Mouse (Mus musculus): ENCODE data around the gene Lrtm1. TPM values are rescaled to one million over a fixed set of nuclear protein-coding genes. Genes with fewer than 3 reads are reported as not detected.

The Lrtm1 gene
- not detected in 2 replicates for total RNA-seq (2014; rRNA removed)
- 0.12 TPM in 2 replicates for polyA plus RNA-seq (2015; fragmentation: Nextera tagmentation; extraction: Ambion mirVana)

GRCm38 (mm10) chr14:29017883-29018282 is at the start of gene Lrtm1:
TSS of gene Lrtm1 (plus strand) at chr14:29018208.
- DNase-seq (ENCODE audit: low spot score) (no peak), ATAC-seq (ENCODE audit: low FRiP score) (no peak)
- no peaks in the 10 kb centered on the region for H3K9me3 ChIP-seq (ENCODE audit: low read length)
- no peak for TF ChIP-seq CTCF (IDR thresholded peaks at IDR 0.05)
- H3K27me3 ChIP-seq (ENCODE audit: insufficient read depth, low read length) = no peaks in the 10 kb centered on the region
- no peak within 1 kb of the TSS for H3K9ac ChIP-seq (replicated peaks; ENCODE audit: low read length, poor library complexity, severe bottlenecking)
- no peak within 1 kb of the TSS for H3K27ac ChIP-seq (ENCODE audit: low read depth, low read length)
- WGBS = 9% methylated on average over 5 of the region's 5 CpGs
- no peak within 1 kb of the TSS for H3K4me3 ChIP-seq (ENCODE audit: low read depth, low read length)
- H3K4me2 ChIP-seq (ENCODE audit: low read depth, low read length, poor library complexity, severe bottlenecking) = no peak within 1 kb of the TSS
- H3K36me3 ChIP-seq (ENCODE audit: insufficient read depth, low read length) = no peaks in the 10 kb centered on the region
- 0 out of 2 replicates have a peak, but pooled peaks cover 4% of the 10 kb centered on the region for H3K4me1 ChIP-seq (ENCODE audit: insufficient read depth, low read length)

DNA sequence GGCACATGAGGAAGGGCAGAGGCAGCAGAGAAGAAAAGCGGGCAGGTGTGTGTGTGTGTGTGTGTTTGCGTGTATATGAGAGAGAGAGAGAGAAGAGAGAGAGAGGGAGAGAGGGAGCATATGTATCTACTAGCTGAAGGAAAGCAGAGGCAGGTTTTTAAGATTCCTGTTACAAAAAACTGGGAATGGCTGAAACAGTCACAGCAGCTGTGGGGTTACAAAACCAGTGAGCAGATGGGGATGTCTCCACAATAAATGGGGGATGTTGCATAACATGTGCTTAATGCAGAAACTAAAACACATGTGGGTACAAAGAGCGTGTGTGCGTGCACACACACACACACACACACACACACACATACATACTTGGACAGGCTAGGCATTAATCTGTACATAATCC is 48.8 kb upstream of the Lrtm1 start:
- no peaks in the 10 kb centered on the region for H3K9me3 ChIP-seq (ENCODE audit: low read length)
- H3K36me3 ChIP-seq (ENCODE audit: insufficient read depth, low read length) = no peaks in the 10 kb centered on the region
- H3K27me3 ChIP-seq (ENCODE audit: insufficient read depth, low read length) = no peaks in the 10 kb centered on the region
- H3K27ac ChIP-seq (ENCODE audit: low read depth, low read length) = no peak overlapping the region
- no peak for ATAC-seq (ENCODE audit: low FRiP score)
- no peak overlapping the region for H3K9ac ChIP-seq (replicated peaks; ENCODE audit: low read length, poor library complexity, severe bottlenecking)
- no peak for DNase-seq (ENCODE audit: low spot score)
- no peak overlapping the region for H3K4me3 ChIP-seq (ENCODE audit: low read depth, low read length)
- no peaks in the 10 kb centered on the region for H3K4me1 ChIP-seq (ENCODE audit: insufficient read depth, low read length)
- no peak overlapping the region for H3K4me2 ChIP-seq (ENCODE audit: low read depth, low read length, poor library complexity, severe bottlenecking)
- TF ChIP-seq CTCF (IDR thresholded peaks at IDR 0.05) = no peak
- 74% methylated on average over 4 of the region's 4 CpGs for WGBS

GRCm38 (mm10) chr14:28972620-28973019 is 45.4 kb upstream of the Lrtm1 start:
- DNase-seq (ENCODE audit: low spot score) (no peak), ATAC-seq (ENCODE audit: low FRiP score) (no peak)
- H3K9me3 ChIP-seq (ENCODE audit: low read length) = no peaks in the 10 kb centered on the region
- 34% methylated on average over 5 of the region's 5 CpGs for WGBS
- H3K27ac ChIP-seq (ENCODE audit: low read depth, low read length) = no peak overlapping the region
- H3K27me3 ChIP-seq (ENCODE audit: insufficient read depth, low read length) = no peaks in the 10 kb centered on the region
- H3K4me1 ChIP-seq (ENCODE audit: insufficient read depth, low read length) = no peaks in the 10 kb centered on the region
- H3K4me3 ChIP-seq (ENCODE audit: low read depth, low read length) = no peak overlapping the region
- H3K36me3 ChIP-seq (ENCODE audit: insufficient read depth, low read length) = no peaks in the 10 kb centered on the region
- no peak overlapping the region for H3K4me2 ChIP-seq (ENCODE audit: low read depth, low read length, poor library complexity, severe bottlenecking)
- no peak for TF ChIP-seq CTCF (IDR thresholded peaks at IDR 0.05)
- no peak overlapping the region for H3K9ac ChIP-seq (replicated peaks; ENCODE audit: low read length, poor library complexity, severe bottlenecking)

GRCm38 (mm10) chr14:28979230-28979629 is 38.8 kb upstream of the Lrtm1 start:
- TF ChIP-seq CTCF (IDR thresholded peaks at IDR 0.05) = no peak
- ATAC-seq (ENCODE audit: low FRiP score) (no peak), DNase-seq (ENCODE audit: low spot score) (no peak)
- no peaks in the 10 kb centered on the region for H3K36me3 ChIP-seq (ENCODE audit: insufficient read depth, low read length)
- H3K9me3 ChIP-seq (ENCODE audit: low read length) = no peaks in the 10 kb centered on the region
- no peak overlapping the region for H3K9ac ChIP-seq (replicated peaks; ENCODE audit: low read length, poor library complexity, severe bottlenecking)
- no peak overlapping the region for H3K4me2 ChIP-seq (ENCODE audit: low read depth, low read length, poor library complexity, severe bottlenecking)
- no peak overlapping the region for H3K27ac ChIP-seq (ENCODE audit: low read depth, low read length)
- H3K4me3 ChIP-seq (ENCODE audit: low read depth, low read length) = no peak overlapping the region
- no peaks in the 10 kb centered on the region for H3K4me1 ChIP-seq (ENCODE audit: insufficient read depth, low read length)
- 93% methylated on average over 2 of the region's 2 CpGs for WGBS
- H3K27me3 ChIP-seq (ENCODE audit: insufficient read depth, low read length) = no peaks in the 10 kb centered on the region

DNA sequence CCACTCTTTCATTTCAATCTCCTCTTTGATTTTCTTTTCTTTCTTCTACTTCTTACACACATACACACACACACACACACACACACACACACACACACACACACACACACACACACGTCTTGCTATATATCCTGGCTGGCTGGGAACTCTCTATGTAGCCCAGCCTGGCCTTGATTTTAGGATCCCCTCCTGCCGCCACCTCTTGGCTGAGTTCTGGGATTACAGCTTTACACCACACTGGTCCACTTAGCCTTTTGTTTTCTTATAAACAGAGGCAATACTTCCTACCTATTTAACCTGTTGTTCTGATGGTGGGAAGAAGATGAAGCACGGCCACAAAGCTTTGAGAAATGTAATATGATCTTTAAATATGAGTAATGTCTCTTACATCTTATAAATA is 37.5 kb upstream of the Lrtm1 start:
- no peaks in the 10 kb centered on the region for H3K4me1 ChIP-seq (ENCODE audit: insufficient read depth, low read length)
- H3K9ac ChIP-seq (replicated peaks; ENCODE audit: low read length, poor library complexity, severe bottlenecking) = no peak overlapping the region
- peak; percentile 55 for TF ChIP-seq CTCF (IDR thresholded peaks at IDR 0.05)
- DNase-seq (ENCODE audit: low spot score) (peak; percentile 35), ATAC-seq (ENCODE audit: low FRiP score) (no peak)
- H3K9me3 ChIP-seq (ENCODE audit: low read length) = no peaks in the 10 kb centered on the region
- no peaks in the 10 kb centered on the region for H3K27me3 ChIP-seq (ENCODE audit: insufficient read depth, low read length)
- no peak overlapping the region for H3K4me3 ChIP-seq (ENCODE audit: low read depth, low read length)
- H3K27ac ChIP-seq (ENCODE audit: low read depth, low read length) = no peak overlapping the region
- no peaks in the 10 kb centered on the region for H3K36me3 ChIP-seq (ENCODE audit: insufficient read depth, low read length)
- WGBS = 27% methylated on average over 3 of the region's 3 CpGs
- H3K4me2 ChIP-seq (ENCODE audit: low read depth, low read length, poor library complexity, severe bottlenecking) = no peak overlapping the region

GRCm38 (mm10) chr14:28984276-28984675 is 33.7 kb upstream of the Lrtm1 start:
- Histone ChIP-seq H3K4me3 (ENCODE audit: low read depth, low read length) (no peak overlapping the region), H3K36me3 (ENCODE audit: insufficient read depth, low read length) (no peaks in the 10 kb centered on the region), H3K4me1 (ENCODE audit: insufficient read depth, low read length) (no peaks in the 10 kb centered on the region), H3K9ac (replicated peaks; ENCODE audit: low read length, poor library complexity, severe bottlenecking) (no peak overlapping the region), H3K27me3 (ENCODE audit: insufficient read depth, low read length) (no peaks in the 10 kb centered on the region), H3K27ac (ENCODE audit: low read depth, low read length) (no peak overlapping the region), H3K9me3 (ENCODE audit: low read length) (no peaks in the 10 kb centered on the region), H3K4me2 (ENCODE audit: low read depth, low read length, poor library complexity, severe bottlenecking) (no peak overlapping the region)
- ATAC-seq (ENCODE audit: low FRiP score) = no peak
- 96% methylated on average over 2 of the region's 2 CpGs for WGBS
- TF ChIP-seq CTCF (IDR thresholded peaks at IDR 0.05) = no peak
- no peak for DNase-seq (ENCODE audit: low spot score)

Data from midbrain, postnatal 0 days (tissue).